Mouse (Mus musculus) left cerebral cortex, adult 18-20 months (tissue): ENCODE measurements around the gene Ccdc6. TPM values are rescaled to one million over a fixed set of nuclear protein-coding genes. Genes with fewer than 3 reads are reported as not detected.

Source experiments
- DNase-seq, 2 experiments: peaks; one replicate each; pipeline ENCODE4 v3.0.0; 2021 to 2022; ENCODE audit warnings: low spot score in 2 of 2, mixed read lengths in 1 of 2
- total RNA-seq, 2 experiments: library from RNA; stranded (reverse); gene quantifications; 2 replicates each; pipeline ENCODE4 v1.2.3; 2021

The Ccdc6 gene
- total RNA-seq, 2 experiments from 2014 or later, result 53.7 to 65.9 TPM

GRCm38 (mm10) chr10:70091876-70092462 is 5.0 kb upstream of the Ccdc6 start:
- no peak for DNase-seq

- DNase-seq, result no peak
Measured at GRCm38 (mm10) chr10:70093782-70094181, 3.1 kb upstream of the Ccdc6 start.

GRCm38 (mm10) chr10:70095031-70095470 is 1.9 kb upstream of the Ccdc6 start:
- peak; percentile 19 to 36 for DNase-seq

GRCm38 (mm10) chr10:70095506-70096270 is 1.2 kb upstream of the Ccdc6 start:
- no peak for DNase-seq

GRCm38 (mm10) chr10:70097291-70097901 is 475 bp downstream of the Ccdc6 start:
- peak in 1 of 2 experiments; percentile 33 for DNase-seq

- DNase-seq, result peak; percentile 62 to 71
Measured at GRCm38 (mm10) chr10:70097911-70098569, 1.1 kb downstream of the Ccdc6 start.

- DNase-seq, result no peak
Measured at GRCm38 (mm10) chr10:70098626-70099025, 1.7 kb downstream of the Ccdc6 start.

GRCm38 (mm10) chr10:70099052-70099451 is 2.1 kb downstream of the Ccdc6 start:
- no peak for DNase-seq

- no peak for DNase-seq
Measured at GRCm38 (mm10) chr10:70102086-70102485, 5.2 kb downstream of the Ccdc6 start.

- DNase-seq, result no peak
Measured at GRCm38 (mm10) chr10:70108016-70108415, 11.1 kb downstream of the Ccdc6 start.

GRCm38 (mm10) chr10:70109974-70110373 is 13.1 kb downstream of the Ccdc6 start:
- DNase-seq, result no peak

- no peak for DNase-seq
Measured at GRCm38 (mm10) chr10:70110815-70111214, 13.9 kb downstream of the Ccdc6 start.

- no peak for DNase-seq
Measured at GRCm38 (mm10) chr10:70111643-70112042, 14.7 kb downstream of the Ccdc6 start.

GRCm38 (mm10) chr10:70114048-70114635 is 17.2 kb downstream of the Ccdc6 start:
- DNase-seq, result no peak

- no peak for DNase-seq
Measured at GRCm38 (mm10) chr10:70116454-70116853, 19.5 kb downstream of the Ccdc6 start.

GRCm38 (mm10) chr10:70119451-70119850 is 22.5 kb downstream of the Ccdc6 start:
- no peak for DNase-seq

- no peak for DNase-seq
Measured at GRCm38 (mm10) chr10:70119851-70120370, 23.0 kb downstream of the Ccdc6 start.

- DNase-seq, result peak in 1 of 2 experiments; percentile 10
Measured at GRCm38 (mm10) chr10:70120671-70121405, 23.9 kb downstream of the Ccdc6 start.

- no peak for DNase-seq
Measured at GRCm38 (mm10) chr10:70121406-70121695, 24.4 kb downstream of the Ccdc6 start.

- DNase-seq, result no peak
Measured at GRCm38 (mm10) chr10:70123454-70123853, 26.5 kb downstream of the Ccdc6 start.

GRCm38 (mm10) chr10:70125491-70125890 is 28.6 kb downstream of the Ccdc6 start:
- no peak for DNase-seq
